ENCODE assay signal across 11 mouse cellular contexts in the genomic region with DNA sequence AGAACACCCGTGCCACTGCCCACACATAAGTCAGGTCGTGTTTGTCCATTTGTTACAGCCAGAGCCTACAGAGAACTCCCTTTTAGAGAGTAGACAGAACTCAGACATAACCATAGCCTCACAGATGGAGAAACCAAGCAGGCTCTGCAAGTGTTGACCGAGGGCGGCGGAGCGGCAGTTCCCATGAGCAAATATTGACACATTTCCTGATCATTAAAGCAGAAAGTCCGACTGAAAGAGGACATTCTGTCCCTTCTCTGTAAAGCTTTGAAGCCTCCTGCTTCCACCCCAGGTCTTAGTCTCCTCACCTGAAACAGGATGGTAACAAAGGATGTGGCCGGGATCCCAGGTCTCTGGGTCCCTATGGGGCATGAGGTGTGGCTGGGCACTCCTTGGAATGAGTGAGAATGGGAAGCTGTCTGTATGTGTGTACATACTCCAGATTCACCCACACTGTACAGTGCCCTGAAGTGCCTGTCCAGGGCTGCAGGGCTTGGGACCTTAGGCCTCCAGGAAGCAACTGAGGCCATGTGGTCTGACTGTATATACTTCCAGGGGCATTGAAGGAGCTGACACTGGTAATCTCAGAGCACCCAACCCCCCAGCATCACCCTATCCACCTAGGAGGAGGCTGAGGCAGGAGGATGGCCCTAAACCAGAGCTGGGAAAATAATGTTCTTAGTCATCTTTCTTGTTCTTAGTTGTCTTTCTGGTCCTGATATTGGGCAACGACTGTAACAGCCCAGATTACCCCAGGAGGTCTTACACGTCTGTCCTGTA. TPM values are rescaled to one million over a fixed set of nuclear protein-coding genes. Genes with fewer than 3 reads are reported as not detected.
DNase-seq lines count a peak whose midpoint lies in the region; ATAC-seq and TF ChIP-seq lines count a peak whose summit lies in the region.
"Had no signal": no experiment of that assay in that cellular context is flagged by ENCODE, and none has a peak within 500 bp of the region (broad histone marks: within the 10 kb centered on the region; RNA-seq: fewer than 3 reads in every experiment).

No protein-coding gene starts in this region.

- no peak overlapping the region for H3K27ac ChIP-seq in hindbrain, embryonic 13.5 days
- no peak overlapping the region for H3K27ac ChIP-seq in hindbrain, embryonic 11.5 days (ENCODE audit: low read depth, low read length)
- H3K27ac ChIP-seq in forebrain, postnatal 0 days (ENCODE audit: low read depth, low read length): no peak overlapping the region
- peak overlapping the region; percentile 79 for H3K27ac ChIP-seq in liver, embryonic 13.5 days
- H3K27ac ChIP-seq in midbrain, embryonic 15.5 days: 0 out of 2 replicates have a peak overlapping the region, but pooled peaks have one; percentile 21

- TF ChIP-seq CTCF in forebrain, postnatal 0 days (IDR thresholded peaks at IDR 0.05; ENCODE audit: low read depth): no peak

- H3K9ac ChIP-seq in hindbrain, embryonic 13.5 days: peak overlapping the region; percentile 43
- no peak overlapping the region for H3K9ac ChIP-seq in hindbrain, embryonic 11.5 days (ENCODE audit: low read depth, low read length)
- H3K9ac ChIP-seq in forebrain, postnatal 0 days: no peak overlapping the region
- H3K9ac ChIP-seq in liver, embryonic 13.5 days: no peak overlapping the region
- H3K9ac ChIP-seq in midbrain, embryonic 15.5 days: no peak overlapping the region

- peaks cover 7% of the 10 kb centered on the region for H3K27me3 ChIP-seq in hindbrain, embryonic 13.5 days
- peaks cover 4% of the 10 kb centered on the region; the same call in 1 of the 2 replicates for H3K27me3 ChIP-seq in hindbrain, embryonic 11.5 days (ENCODE audit: control insufficient read depth, insufficient read depth, low read length)
- H3K27me3 ChIP-seq in forebrain, postnatal 0 days (ENCODE audit: insufficient read depth, low read length): no peaks in the 10 kb centered on the region
- H3K27me3 ChIP-seq in liver, embryonic 13.5 days: peaks cover 17% of the 10 kb centered on the region
- H3K27me3 ChIP-seq in midbrain, embryonic 15.5 days (replicated peaks): no peaks in the 10 kb centered on the region; the same call in 1 of the 2 replicates

- ATAC-seq in hindbrain, embryonic 13.5 days (ENCODE audit: low FRiP score): no peak; the same call in 1 of the 2 replicates
- ATAC-seq in hindbrain, embryonic 11.5 days (ENCODE audit: low FRiP score): no peak
- no peak for ATAC-seq in forebrain, postnatal 0 days
- ATAC-seq in liver, embryonic 13.5 days (ENCODE audit: low read depth): peak; percentile 21; the same call in 1 of the 2 replicates
- no peak for ATAC-seq in midbrain, embryonic 15.5 days (replicated peaks)

- WGBS in hindbrain, embryonic 13.5 days: 74% methylated on average over 10 of the region's 10 CpGs
- 70% methylated on average over 10 of the region's 10 CpGs for WGBS in hindbrain, embryonic 11.5 days
- 77% methylated on average over 10 of the region's 10 CpGs for WGBS in forebrain, postnatal 0 days
- WGBS in liver, embryonic 13.5 days (ENCODE audit: insufficient replicate concordance): 65% methylated on average over 10 of the region's 10 CpGs
- WGBS in midbrain, embryonic 15.5 days: 71% methylated on average over 10 of the region's 10 CpGs

- no peaks in the 10 kb centered on the region for H3K9me3 ChIP-seq in hindbrain, embryonic 13.5 days
- no peaks in the 10 kb centered on the region for H3K9me3 ChIP-seq in hindbrain, embryonic 11.5 days (ENCODE audit: control insufficient read depth, low read length)
- H3K9me3 ChIP-seq in forebrain, postnatal 0 days (ENCODE audit: low read length): no peaks in the 10 kb centered on the region
- H3K9me3 ChIP-seq in liver, embryonic 13.5 days (replicated peaks): no peaks in the 10 kb centered on the region
- H3K9me3 ChIP-seq in midbrain, embryonic 15.5 days: no peaks in the 10 kb centered on the region
- H3K9me3 ChIP-seq: embryonic facial prominence, embryonic 12.5 days had no signal

- DNase-seq in hindbrain, embryonic 11.5 days (ENCODE audit: low spot score): no peak
- DNase-seq in forebrain, postnatal 0 days: no peak
- DNase-seq in liver, embryonic 13.5 days: no peak
- no peak for DNase-seq in gastrocnemius, adult 8-10 months (ENCODE audit: low spot score in 2 of 2)
- no peak for DNase-seq in kidney, adult 9 months
- DNase-seq in cerebellum, postnatal 25 days: no peak

- H3K4me3 ChIP-seq in hindbrain, embryonic 13.5 days: no peak overlapping the region
- no peak overlapping the region for H3K4me3 ChIP-seq in hindbrain, embryonic 11.5 days (ENCODE audit: low read depth, low read length)
- no peak overlapping the region for H3K4me3 ChIP-seq in forebrain, postnatal 0 days (ENCODE audit: low read depth, low read length)
- H3K4me3 ChIP-seq in liver, embryonic 13.5 days (replicated peaks): no peak overlapping the region
- no peak overlapping the region for H3K4me3 ChIP-seq in midbrain, embryonic 15.5 days

- H3K4me2 ChIP-seq in hindbrain, embryonic 13.5 days: no peak overlapping the region
- no peak overlapping the region for H3K4me2 ChIP-seq in hindbrain, embryonic 11.5 days (replicated peaks; ENCODE audit: low read depth, low read length)
- H3K4me2 ChIP-seq in forebrain, postnatal 0 days (ENCODE audit: low read depth): 0 out of 2 replicates have a peak overlapping the region, but pooled peaks have one; percentile 40
- H3K4me2 ChIP-seq in liver, embryonic 13.5 days: peak overlapping the region; percentile 59
- H3K4me2 ChIP-seq in midbrain, embryonic 15.5 days: no peak overlapping the region

- H3K4me1 ChIP-seq in hindbrain, embryonic 13.5 days (replicated peaks): peaks cover 40% of the 10 kb centered on the region
- no peaks in the 10 kb centered on the region; the same call in 1 of the 2 replicates for H3K4me1 ChIP-seq in hindbrain, embryonic 11.5 days (replicated peaks; ENCODE audit: control insufficient read depth, insufficient read depth, low read length)
- peaks cover 5% of the 10 kb centered on the region; the same call in 1 of the 2 replicates for H3K4me1 ChIP-seq in forebrain, postnatal 0 days (ENCODE audit: insufficient read depth)
- H3K4me1 ChIP-seq in liver, embryonic 13.5 days (replicated peaks): peaks cover 42% of the 10 kb centered on the region
- H3K4me1 ChIP-seq in midbrain, embryonic 15.5 days: peaks cover 38% of the 10 kb centered on the region

- H3K36me3 ChIP-seq in hindbrain, embryonic 13.5 days: no peaks in the 10 kb centered on the region
- no peaks in the 10 kb centered on the region for H3K36me3 ChIP-seq in hindbrain, embryonic 11.5 days (ENCODE audit: control insufficient read depth, insufficient read depth, low read length)
- no peaks in the 10 kb centered on the region for H3K36me3 ChIP-seq in forebrain, postnatal 0 days (ENCODE audit: insufficient read depth)
- no peaks in the 10 kb centered on the region for H3K36me3 ChIP-seq in liver, embryonic 13.5 days
- H3K36me3 ChIP-seq in midbrain, embryonic 15.5 days (replicated peaks): no peaks in the 10 kb centered on the region
- H3K36me3 ChIP-seq: embryonic facial prominence, embryonic 12.5 days had no signal

RNA-seq across cellular contexts. Expression of a gene that starts 1.5 kb away (rescaled TPM):
- polyA plus RNA-seq in hindbrain, embryonic 13.5 days (2015; fragmentation: Nextera tagmentation; extraction: Ambion mirVana): 8.0 and 8.2 TPM in 2 replicates
- 11.8 and 12.4 TPM in 2 replicates for polyA plus RNA-seq in hindbrain, embryonic 11.5 days (2014; fragmentation: Nextera tagmentation; extraction: Ambion mirVana)
- 2.0 and 4.0 TPM in 2 replicates for total RNA-seq in forebrain, postnatal 0 days (2014; rRNA removed)
- 9.6 and 10.2 TPM in 2 replicates for polyA plus RNA-seq in forebrain, postnatal 0 days (2015; fragmentation: Nextera tagmentation; extraction: Ambion mirVana)
- 3.6 and 4.5 TPM in 2 replicates for polyA plus RNA-seq in liver, embryonic 13.5 days (2015; fragmentation: Nextera tagmentation; extraction: Ambion mirVana)
- 6.6 and 7.5 TPM in 2 replicates for polyA plus RNA-seq in midbrain, embryonic 15.5 days (2015; fragmentation: Nextera tagmentation; extraction: Ambion mirVana)
- total RNA-seq in gastrocnemius, adult 8-10 months (2022): 1 to 10 TPM in 3 of 4 experiments, under 1 TPM in 1; 0.82 to 2.9 (median 1.6) TPM

RNA-seq across cellular contexts. Expression of a gene that starts 11.7 kb away (rescaled TPM):
- polyA plus RNA-seq in hindbrain, embryonic 13.5 days (2015; fragmentation: Nextera tagmentation; extraction: Ambion mirVana): 0.42 and 0.48 TPM in 2 replicates
- 0.10 and 0.22 TPM in 2 replicates for polyA plus RNA-seq in hindbrain, embryonic 11.5 days (2014; fragmentation: Nextera tagmentation; extraction: Ambion mirVana)
- total RNA-seq in forebrain, postnatal 0 days (2014; rRNA removed): 2.8 and 3.3 TPM in 2 replicates
- polyA plus RNA-seq in forebrain, postnatal 0 days (2015; fragmentation: Nextera tagmentation; extraction: Ambion mirVana): 0.71 and 0.73 TPM in 2 replicates
- polyA plus RNA-seq in liver, embryonic 13.5 days (2015; fragmentation: Nextera tagmentation; extraction: Ambion mirVana): not detected in 2 replicates
- polyA plus RNA-seq in midbrain, embryonic 15.5 days (2015; fragmentation: Nextera tagmentation; extraction: Ambion mirVana): 0.31 and 0.56 TPM in 2 replicates
- not detected for total RNA-seq in gastrocnemius, adult 8-10 months (2022)
- total RNA-seq: granulocyte monocyte progenitor cell, adult 5-6 weeks had no signal
- polyA plus RNA-seq: CD4-positive, CD25-positive, alpha-beta regulatory T cell, adult 4 months; embryonic facial prominence, embryonic 12.5 days had no signal

RNA-seq across cellular contexts. Expression of a gene that starts 37.7 kb away (rescaled TPM):
- 0.05 and 0.13 TPM in 2 replicates for polyA plus RNA-seq in hindbrain, embryonic 13.5 days (2015; fragmentation: Nextera tagmentation; extraction: Ambion mirVana)
- not detected in 2 replicates for polyA plus RNA-seq in hindbrain, embryonic 11.5 days (2014; fragmentation: Nextera tagmentation; extraction: Ambion mirVana)
- 0.14 TPM in 1 of 2 replicates, not detected in the other for total RNA-seq in forebrain, postnatal 0 days (2014; rRNA removed)
- polyA plus RNA-seq in forebrain, postnatal 0 days (2015; fragmentation: Nextera tagmentation; extraction: Ambion mirVana): 0.03 and 0.22 TPM in 2 replicates
- 0.23 and 0.35 TPM in 2 replicates for polyA plus RNA-seq in liver, embryonic 13.5 days (2015; fragmentation: Nextera tagmentation; extraction: Ambion mirVana)
- 0.05 TPM in 1 of 2 replicates, not detected in the other for polyA plus RNA-seq in midbrain, embryonic 15.5 days (2015; fragmentation: Nextera tagmentation; extraction: Ambion mirVana)
- not detected for total RNA-seq in gastrocnemius, adult 8-10 months (2022)
- total RNA-seq: granulocyte monocyte progenitor cell, adult 5-6 weeks had no signal

RNA-seq across cellular contexts. Expression of a gene that starts 39.8 kb away (rescaled TPM):
- polyA plus RNA-seq in hindbrain, embryonic 13.5 days (2015; fragmentation: Nextera tagmentation; extraction: Ambion mirVana): 6.3 and 8.8 TPM in 2 replicates
- 6.4 and 7.6 TPM in 2 replicates for polyA plus RNA-seq in hindbrain, embryonic 11.5 days (2014; fragmentation: Nextera tagmentation; extraction: Ambion mirVana)
- 1.1 and 1.4 TPM in 2 replicates for total RNA-seq in forebrain, postnatal 0 days (2014; rRNA removed)
- polyA plus RNA-seq in forebrain, postnatal 0 days (2015; fragmentation: Nextera tagmentation; extraction: Ambion mirVana): 5.9 and 6.5 TPM in 2 replicates
- 75.2 and 81.2 TPM in 2 replicates for polyA plus RNA-seq in liver, embryonic 13.5 days (2015; fragmentation: Nextera tagmentation; extraction: Ambion mirVana)
- 7.4 and 8.4 TPM in 2 replicates for polyA plus RNA-seq in midbrain, embryonic 15.5 days (2015; fragmentation: Nextera tagmentation; extraction: Ambion mirVana)
- 1 to 10 TPM in 2 of 4 experiments, not detected in 2; 1.1 to 1.3 TPM for total RNA-seq in gastrocnemius, adult 8-10 months (2022)

Comparison
In these comparisons a context has a peak if more than half of its experiments do, and no peak if none do; other contexts are left out.
1. H3K27ac ChIP-seq: peak in liver, embryonic 13.5 days (single experiment) and midbrain, embryonic 15.5 days (single experiment); none in hindbrain, embryonic 13.5 days (single experiment), hindbrain, embryonic 11.5 days (single experiment) and forebrain, postnatal 0 days (single experiment).
2. H3K4me2 ChIP-seq: peak in forebrain, postnatal 0 days (single experiment) and liver, embryonic 13.5 days (single experiment); none in hindbrain, embryonic 13.5 days (single experiment), hindbrain, embryonic 11.5 days (single experiment) and midbrain, embryonic 15.5 days (single experiment).